Mouse (Mus musculus) MEL (cell line): ENCODE measurements around the gene Prickle2.

Experiments used
- BHLHE40 ChIP-seq: IDR thresholded peaks from 2 replicates; pipeline ENCODE4 v1.6.1; 2012; ENCODE audit warnings: low read depth, mild to moderate bottlenecking, inconsistent platforms, low read length, improper control_type of control experiment, borderline replicate concordance
- CTCF ChIP-seq, 3 experiments: IDR thresholded peaks in 2 of 3; conservative IDR thresholded peaks in 1 of 3; 2 replicates each; pipeline ENCODE4 v1.5.1; 2011 to 2012; ENCODE audit warnings: low read length in 3 of 3, low read depth in 2 of 3, mild to moderate bottlenecking in 2 of 3, improper control_type of control experiment in 1 of 3, inconsistent platforms in 1 of 3, mixed read lengths in 1 of 3, moderate library complexity in 1 of 3; ENCODE audit not compliant: control insufficient read depth in 1 of 3, insufficient read depth in 1 of 3, poor library complexity in 1 of 3, severe bottlenecking in 1 of 3
- ELF1 ChIP-seq: IDR thresholded peaks from 2 replicates; pipeline ENCODE4 v1.6.1; 2014; ENCODE audit warnings: low read depth, mild to moderate bottlenecking, inconsistent platforms, low read length, improper control_type of control experiment, moderate library complexity
- EP300 ChIP-seq, 2 experiments: IDR thresholded peaks; 2 replicates each; pipeline ENCODE4 v1.6.1; 2011; ENCODE audit warnings: improper control_type of control experiment in 2 of 2, low read length in 2 of 2, low read depth in 1 of 2, mild to moderate bottlenecking in 1 of 2
- GATA1 ChIP-seq: IDR thresholded peaks from 2 replicates; pipeline ENCODE4 v1.6.1; 2011; ENCODE audit warnings: low read depth, low read length, improper control_type of control experiment
- MEF2A ChIP-seq: IDR thresholded peaks from 2 replicates; pipeline ENCODE4 v1.6.1; 2014; ENCODE audit warnings: low read depth, mild to moderate bottlenecking, inconsistent platforms, low read length, improper control_type of control experiment; ENCODE audit not compliant: poor library complexity, insufficient replicate concordance, severe bottlenecking; ENCODE audit errors: extremely low read depth
- POLR2A ChIP-seq, 2 experiments: IDR thresholded peaks; 2 replicates each; pipeline ENCODE4 v1.6.1; 2011 to 2012; ENCODE audit warnings: low read length in 2 of 2, mild to moderate bottlenecking in 2 of 2, control low read depth in 1 of 2, improper control_type of control experiment in 1 of 2, low read depth in 1 of 2, moderate library complexity in 1 of 2; ENCODE audit not compliant: control insufficient read depth in 1 of 2, insufficient read depth in 1 of 2, poor library complexity in 1 of 2
- POLR2AphosphoS2 ChIP-seq: IDR thresholded peaks from 2 replicates; pipeline ENCODE4 v1.6.1; 2011; ENCODE audit warnings: low read length, improper control_type of control experiment
- POLR2AphosphoS5 ChIP-seq: IDR thresholded peaks from 2 replicates; pipeline ENCODE4 v1.6.1; 2012; ENCODE audit warnings: low read depth, borderline replicate concordance, mild to moderate bottlenecking, inconsistent platforms, low read length, moderate library complexity, mixed read lengths
- SIN3A ChIP-seq: IDR thresholded peaks from 2 replicates; pipeline ENCODE4 v1.6.1; 2012; ENCODE audit warnings: low read length, improper control_type of control experiment, inconsistent platforms
- TAL1 ChIP-seq: IDR thresholded peaks from 2 replicates; pipeline ENCODE4 v1.6.1; 2012; ENCODE audit warnings: mild to moderate bottlenecking, inconsistent platforms, low read length, moderate library complexity, mixed read lengths
- ZKSCAN1 ChIP-seq: IDR thresholded peaks from 2 replicates; pipeline ENCODE4 v1.6.1; 2012; ENCODE audit warnings: low read depth, mild to moderate bottlenecking, inconsistent platforms, low read length, improper control_type of control experiment, moderate library complexity
- ZMIZ1 ChIP-seq: IDR thresholded peaks from 2 replicates; pipeline ENCODE4 v1.6.1; 2012; ENCODE audit warnings: low read depth, mild to moderate bottlenecking, inconsistent platforms, low read length, improper control_type of control experiment, moderate library complexity
- ZNF384 ChIP-seq: IDR thresholded peaks from 2 replicates; pipeline ENCODE4 v1.6.1; 2012; ENCODE audit warnings: low read depth, mild to moderate bottlenecking, inconsistent platforms, low read length, improper control_type of control experiment

DNA sequence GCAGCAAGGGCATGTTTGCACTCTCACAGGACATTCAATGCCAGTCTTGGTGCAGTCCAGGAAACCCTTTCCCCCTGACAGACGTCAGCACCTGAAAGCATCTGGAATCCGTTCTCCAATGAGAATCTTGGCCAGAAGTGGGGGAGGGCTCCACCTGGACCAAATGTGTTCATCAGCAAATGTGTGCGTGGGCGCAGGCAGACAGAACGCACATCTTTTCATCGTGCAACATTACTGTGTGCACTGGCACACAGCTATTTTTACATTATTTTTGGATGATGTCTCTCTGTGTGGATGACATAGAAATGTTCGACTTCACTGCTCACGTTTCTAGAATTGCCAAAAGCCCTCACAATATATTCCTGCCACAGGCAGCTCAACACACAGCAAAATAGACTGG is 156.7 kb downstream of the Prickle2 start:
- no peak for TF ChIP-seq POLR2A (IDR thresholded peaks at IDR 0.05; ENCODE audit: control insufficient read depth in 1 of 2, insufficient read depth in 1 of 2, low read depth in 1 of 2, low read length in 2 of 2, poor library complexity in 1 of 2)
- TF ChIP-seq CTCF (IDR thresholded peaks at IDR 0.05 in 2 of 3, conservative IDR thresholded peaks at IDR 0.05 in 1 of 3; ENCODE audit: control insufficient read depth in 1 of 3, insufficient read depth in 1 of 3, low read depth in 2 of 3, low read length in 3 of 3, poor library complexity in 1 of 3, severe bottlenecking in 1 of 3): no peak
- TF ChIP-seq GATA1: no peak
- no peak for TF ChIP-seq ELF1
- no peak for TF ChIP-seq MEF2A
- TF ChIP-seq POLR2AphosphoS2: no peak
- no peak for TF ChIP-seq BHLHE40
- no peak for TF ChIP-seq ZMIZ1
- no peak for TF ChIP-seq POLR2AphosphoS5
- TF ChIP-seq ZKSCAN1: no peak
- TF ChIP-seq ZNF384: no peak
- TF ChIP-seq EP300 (IDR thresholded peaks at IDR 0.05; ENCODE audit: low read depth in 1 of 2, low read length in 2 of 2): no peak
- TF ChIP-seq TAL1: no peak
- no peak for TF ChIP-seq SIN3A
